Mouse (Mus musculus): Measurements from ENCODE around the gene Maneal.

Gene Maneal

DNA sequence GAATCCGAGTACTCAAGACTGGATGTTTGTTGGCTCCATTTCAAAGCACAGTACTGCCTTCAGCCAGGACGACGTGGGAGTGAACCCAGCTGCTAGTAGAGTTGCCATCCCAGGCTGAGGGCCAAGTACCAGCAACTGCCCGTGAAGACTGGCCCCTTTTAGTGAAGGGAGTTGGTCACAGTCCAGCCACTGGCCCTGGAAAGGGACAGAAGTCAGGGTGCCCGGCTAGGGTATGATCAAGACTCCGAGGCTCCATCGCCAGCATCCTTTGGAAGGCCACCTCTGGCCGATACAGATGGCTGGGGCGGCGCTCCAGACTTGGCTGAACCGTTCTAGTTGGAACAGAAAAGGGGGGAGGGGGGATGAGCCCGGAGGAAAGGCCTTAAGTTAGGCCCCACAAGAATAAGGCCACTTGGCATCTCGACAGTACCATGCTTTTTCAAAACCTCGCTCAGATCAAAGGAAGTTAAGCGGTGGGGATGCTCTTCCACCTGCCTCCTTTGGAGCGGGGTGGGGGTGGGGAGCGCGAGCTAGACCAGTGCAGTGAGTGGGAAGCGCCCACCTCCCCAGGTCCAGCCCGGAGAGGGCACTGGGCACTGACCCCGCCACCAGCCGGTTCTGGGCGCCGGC, 12.2 kb downstream of the Maneal start:
- no peak for DNase-seq (ENCODE audit: low read depth, low spot score)

DNA sequence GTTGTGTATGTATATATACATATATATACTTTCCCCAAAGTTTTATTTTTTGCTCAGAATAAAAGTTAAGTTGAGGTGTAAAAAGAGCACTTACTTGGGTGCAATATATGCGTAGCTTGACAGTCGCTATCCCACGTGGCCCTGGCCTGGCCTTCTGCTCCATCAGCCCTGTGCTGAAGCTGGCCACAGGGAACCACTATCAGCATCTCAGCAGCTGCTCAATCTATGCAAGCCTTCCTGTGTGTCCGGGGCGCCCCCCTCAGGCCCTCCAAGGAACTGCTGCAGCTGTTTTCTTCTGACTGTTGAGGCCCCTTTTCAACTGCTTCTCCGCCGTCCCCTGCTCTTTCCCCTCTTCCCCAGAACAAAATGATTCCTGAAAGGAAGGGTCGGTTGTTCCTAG, 14.4 kb downstream of the Maneal start:
- peak; percentile 55 for DNase-seq (ENCODE audit: low read depth, low spot score)

DNA sequence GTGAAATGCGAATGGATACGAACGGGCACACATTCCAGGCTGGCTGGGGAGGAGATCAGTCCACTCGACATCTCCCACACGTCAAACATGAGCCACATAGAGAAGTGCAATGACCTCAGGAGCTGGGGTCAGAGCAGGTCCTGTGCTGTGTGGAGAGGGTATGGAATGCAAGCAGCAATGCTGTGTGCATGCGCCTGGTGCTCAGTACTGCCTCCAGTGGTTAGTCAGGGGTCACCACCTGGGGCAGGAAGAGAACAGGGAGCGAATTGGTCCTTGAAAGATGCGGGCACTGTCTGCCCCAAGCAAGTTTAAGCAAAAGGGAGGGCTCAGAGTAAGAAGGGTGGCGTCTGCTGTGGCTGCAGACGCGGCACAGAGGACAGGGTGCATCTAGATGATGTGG, 18.5 kb downstream of the Maneal start:
- DNase-seq (ENCODE audit: low read depth, low spot score), result no peak

DNA sequence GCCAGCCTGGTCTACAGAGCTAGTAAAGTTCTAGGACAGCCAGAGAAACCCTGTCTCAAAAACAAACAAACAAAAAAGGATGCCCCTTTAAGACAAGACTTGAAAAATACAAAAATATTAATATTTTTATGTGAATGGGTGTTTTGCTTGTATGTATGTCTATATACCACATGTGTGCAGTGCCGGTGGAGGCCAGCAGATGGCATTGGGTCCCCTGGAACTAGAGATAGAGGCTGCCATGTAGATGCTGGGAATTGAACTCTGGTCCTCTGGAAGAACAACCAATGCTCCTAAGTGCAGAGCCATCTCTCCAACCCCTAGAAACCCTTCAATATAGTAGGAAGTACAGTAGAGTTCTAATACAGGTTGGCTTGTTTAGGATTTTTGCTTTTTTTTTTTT, 21.0 kb downstream of the Maneal start:
- no peak for DNase-seq (ENCODE audit: low read depth, low spot score)

DNA sequence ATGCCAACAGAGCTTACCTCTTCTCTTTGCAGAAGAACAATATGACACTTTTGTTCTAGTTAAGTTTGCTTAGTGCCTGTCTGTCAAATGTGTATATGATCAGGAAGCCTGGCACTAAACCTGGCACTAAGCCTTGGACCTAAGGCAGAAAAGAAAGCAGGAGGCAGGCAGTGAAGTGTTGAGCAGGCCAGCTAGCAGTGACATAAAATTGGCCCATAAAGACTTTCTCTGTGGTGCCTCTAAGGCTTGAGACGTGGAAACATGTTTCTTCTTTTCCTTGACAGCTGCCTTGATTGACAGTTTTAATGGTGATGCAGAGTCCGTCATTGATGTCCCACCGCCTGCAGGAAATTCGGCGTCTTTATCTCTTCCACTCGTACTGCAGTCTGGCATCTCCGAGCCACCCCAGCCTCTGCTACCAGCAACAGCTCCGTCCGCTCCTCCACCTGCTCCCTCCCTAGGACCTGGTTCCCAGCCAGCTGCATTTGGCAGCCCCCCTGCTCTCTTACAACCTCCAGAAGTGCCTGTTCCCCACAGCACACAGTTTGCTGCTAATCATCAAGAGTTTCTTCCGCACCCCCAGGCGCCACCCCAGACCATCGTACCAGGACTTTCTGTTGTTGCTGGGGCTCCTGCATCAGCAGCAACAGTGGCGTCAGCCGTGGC, 23.8 kb downstream of the Maneal start:
- no peak for DNase-seq (ENCODE audit: low read depth, low spot score)

DNA sequence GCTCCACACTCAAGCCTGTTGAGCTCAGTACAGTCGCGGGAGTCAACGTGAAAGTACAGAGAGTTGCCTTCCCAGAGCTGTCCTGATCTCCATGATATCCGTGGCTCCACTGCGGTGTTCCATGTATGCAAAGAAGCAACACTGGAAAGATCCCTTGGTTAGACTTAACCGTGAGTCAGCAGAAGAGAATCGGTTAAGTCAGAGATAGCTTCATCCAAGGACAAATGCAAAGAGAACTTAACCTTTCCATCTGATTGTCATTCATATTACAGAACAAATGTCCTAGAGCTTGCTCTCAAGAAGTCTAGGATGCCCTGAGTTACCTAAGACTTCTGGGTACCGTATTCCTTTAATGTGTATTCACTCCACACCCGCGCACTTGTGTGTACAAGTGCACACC, 29.2 kb downstream of the Maneal start:
- DNase-seq (ENCODE audit: low read depth, low spot score), result no peak

DNA sequence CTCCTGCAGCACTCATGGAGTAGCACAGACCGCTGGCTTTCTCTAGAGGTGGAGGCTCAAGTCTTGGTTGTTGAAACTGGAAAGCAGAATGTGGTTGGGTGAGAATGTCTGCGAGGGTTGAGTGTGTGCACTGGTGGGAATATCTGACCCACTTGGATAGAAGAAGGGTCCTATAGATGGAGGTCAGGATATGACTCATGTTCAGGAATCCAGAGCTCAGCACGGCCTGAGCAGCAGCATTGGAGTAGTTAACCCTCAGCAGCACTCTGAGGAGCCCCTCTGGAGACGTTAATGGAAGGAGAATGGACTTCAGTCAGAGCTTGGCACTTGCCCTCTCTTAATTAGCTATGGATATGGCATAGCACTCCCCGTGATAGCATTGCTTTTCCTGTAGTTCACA, 32.3 kb downstream of the Maneal start:
- DNase-seq (ENCODE audit: low read depth, low spot score), result no peak

DNA sequence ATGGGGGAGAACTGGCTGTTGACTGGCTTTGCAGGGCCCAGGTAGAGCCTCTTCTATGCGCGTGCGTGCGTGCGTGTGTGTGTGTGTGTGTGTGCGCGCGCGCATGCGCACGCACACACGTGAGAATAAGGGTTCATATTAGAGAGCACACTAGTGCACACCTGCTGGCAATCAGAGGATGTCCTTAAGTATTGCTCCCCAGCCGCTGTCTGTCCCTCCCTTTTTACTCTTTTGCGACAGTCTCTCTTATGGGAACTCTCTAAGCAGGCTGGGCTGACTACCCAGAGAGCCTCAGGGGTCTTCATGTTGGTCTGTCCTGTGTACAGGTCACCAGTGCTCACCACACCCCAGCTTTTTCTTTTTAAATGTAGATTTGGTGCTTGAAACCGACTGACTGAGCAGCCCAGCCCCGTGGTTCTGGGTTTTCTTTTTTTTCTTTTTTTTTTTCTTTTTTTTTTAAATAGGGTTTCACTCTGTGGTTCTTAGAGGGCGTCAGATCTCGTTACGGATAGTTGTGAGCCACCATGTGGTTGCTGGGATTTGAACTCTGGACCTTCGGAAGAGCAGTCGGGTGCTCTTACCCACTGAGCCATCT, 36.5 kb downstream of the Maneal start:
- DNase-seq (ENCODE audit: low read depth, low spot score), result no peak

DNA sequence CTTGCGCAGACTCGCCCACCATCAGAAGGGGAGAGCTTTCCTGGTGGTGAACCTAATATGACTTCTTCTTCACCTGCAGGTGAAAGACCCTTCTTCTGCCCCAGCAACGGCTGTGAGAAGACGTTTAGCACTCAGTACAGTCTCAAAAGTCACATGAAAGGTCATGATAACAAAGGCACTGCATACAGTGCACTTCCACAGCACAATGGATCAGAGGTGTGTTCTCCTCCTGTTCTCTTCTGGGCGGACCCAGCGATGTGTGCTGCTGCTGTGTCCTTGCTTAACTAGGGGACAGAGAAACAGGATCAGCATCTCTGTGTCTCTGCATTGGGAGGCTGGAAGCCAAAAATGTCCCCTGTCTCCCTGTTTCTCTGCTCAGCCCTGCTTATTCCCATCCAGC, 37.0 kb downstream of the Maneal start:
- DNase-seq (ENCODE audit: low read depth, low spot score), result no peak

DNA sequence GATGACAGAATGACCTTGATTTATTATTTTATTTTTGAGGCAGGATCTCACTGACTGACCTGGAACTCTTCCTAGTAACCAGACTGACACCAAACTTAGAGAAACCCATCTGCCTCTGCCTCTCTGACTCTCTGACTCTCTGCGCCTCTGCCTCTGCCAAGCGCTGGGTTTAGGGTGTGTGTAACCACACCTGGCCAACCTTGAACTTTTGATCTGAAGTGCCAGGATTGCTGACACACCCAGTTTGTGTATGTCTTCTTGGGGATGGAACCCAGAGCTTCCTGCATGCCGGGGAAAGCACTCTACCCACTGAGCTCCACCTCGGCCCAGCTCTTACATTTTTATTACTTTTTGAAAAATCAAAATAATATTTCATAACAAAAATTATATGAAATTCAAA, 43.1 kb downstream of the Maneal start:
- DNase-seq (ENCODE audit: low read depth, low spot score), result no peak

DNA sequence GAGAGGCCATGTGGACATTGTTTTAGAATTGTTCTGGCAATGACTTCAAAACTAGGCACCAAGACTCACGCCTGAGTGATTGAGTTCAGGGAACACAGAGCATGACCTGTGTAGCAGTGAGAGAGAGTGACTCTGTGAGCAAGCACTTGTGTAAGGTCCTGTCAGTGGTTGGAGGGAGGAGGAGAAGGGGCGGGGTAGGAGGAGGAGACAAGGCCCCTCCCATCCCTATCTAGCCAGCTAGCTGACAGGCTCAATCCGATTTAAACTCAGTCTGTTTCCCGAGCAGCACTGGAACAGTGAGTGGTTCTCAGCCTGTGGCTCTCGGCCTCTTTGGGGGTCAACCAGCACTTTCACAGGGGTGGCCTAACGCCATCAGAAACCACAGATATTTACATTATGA, 44.2 kb downstream of the Maneal start:
- DNase-seq (ENCODE audit: low read depth, low spot score), result peak; percentile 19

DNA sequence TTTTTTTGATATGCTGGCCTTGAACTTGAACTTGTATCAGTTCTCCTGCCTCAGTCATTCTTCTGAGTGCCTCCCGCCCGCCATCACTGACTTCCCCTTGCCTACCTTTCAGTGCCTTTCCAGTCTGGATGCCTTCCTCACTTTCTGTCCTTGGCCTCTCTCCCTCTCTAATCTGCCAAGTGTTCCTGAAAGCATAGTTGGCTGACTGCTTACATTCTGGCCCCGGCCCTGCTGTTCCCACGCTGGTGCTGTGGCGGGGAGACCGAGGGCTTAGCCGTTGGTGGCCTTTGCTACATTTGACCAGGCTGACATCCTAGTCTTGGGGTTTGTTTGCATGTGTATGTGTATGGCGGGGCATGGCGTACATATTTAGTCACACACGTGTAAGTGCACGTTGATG, 46.1 kb downstream of the Maneal start:
- DNase-seq (ENCODE audit: low read depth, low spot score), result no peak

DNA sequence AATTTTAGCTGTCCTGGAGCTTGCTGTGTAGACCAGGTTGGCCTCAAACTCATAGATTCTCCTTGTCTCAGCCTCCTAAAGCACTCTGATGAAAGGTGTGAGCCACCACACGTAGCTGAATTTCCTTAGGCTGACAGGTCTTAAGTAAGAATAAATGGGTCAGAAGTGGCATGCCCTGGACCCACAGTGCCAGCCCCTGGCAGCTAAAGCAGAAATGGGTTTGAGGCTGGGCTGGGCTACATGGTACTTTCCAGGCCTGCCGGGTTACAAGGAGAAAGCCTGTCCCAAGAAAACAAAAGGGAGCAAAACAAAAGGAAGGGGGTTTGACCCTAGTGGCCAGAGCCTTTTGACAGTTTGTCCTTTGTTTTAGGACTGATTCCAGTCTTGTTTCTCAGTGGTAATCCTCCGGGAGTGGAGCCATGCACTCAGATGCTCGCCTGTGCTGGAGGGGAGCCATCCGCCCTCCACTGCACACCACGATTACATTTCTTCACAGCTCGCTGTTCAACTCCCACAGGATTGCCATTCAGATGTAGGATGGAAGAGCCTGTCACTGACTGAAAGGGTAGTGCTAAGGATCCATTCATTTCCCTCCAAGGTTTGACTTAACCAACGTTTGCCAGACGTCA, 50.5 kb downstream of the Maneal start:
- no peak for DNase-seq (ENCODE audit: low read depth, low spot score)

DNA sequence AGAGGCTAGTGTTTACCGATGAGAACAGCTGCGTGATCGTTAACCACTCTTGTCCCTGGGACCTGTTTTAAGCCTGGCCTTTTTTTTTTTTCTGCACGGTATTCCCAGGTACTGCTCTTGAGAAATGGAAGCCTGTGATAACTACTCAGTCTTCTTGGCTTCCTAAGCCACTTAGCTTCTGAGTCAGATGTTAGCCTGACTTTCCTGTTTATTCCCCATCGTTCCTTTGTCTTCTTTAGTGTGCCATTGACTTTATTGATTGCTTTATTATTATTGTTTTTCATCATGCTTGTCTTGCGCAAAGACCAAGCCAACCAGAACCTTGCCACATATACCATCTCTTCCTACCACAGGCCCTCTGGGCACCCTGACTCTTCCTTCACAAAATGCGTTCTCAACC, 51.9 kb downstream of the Maneal start:
- no peak for DNase-seq (ENCODE audit: low read depth, low spot score)

DNA sequence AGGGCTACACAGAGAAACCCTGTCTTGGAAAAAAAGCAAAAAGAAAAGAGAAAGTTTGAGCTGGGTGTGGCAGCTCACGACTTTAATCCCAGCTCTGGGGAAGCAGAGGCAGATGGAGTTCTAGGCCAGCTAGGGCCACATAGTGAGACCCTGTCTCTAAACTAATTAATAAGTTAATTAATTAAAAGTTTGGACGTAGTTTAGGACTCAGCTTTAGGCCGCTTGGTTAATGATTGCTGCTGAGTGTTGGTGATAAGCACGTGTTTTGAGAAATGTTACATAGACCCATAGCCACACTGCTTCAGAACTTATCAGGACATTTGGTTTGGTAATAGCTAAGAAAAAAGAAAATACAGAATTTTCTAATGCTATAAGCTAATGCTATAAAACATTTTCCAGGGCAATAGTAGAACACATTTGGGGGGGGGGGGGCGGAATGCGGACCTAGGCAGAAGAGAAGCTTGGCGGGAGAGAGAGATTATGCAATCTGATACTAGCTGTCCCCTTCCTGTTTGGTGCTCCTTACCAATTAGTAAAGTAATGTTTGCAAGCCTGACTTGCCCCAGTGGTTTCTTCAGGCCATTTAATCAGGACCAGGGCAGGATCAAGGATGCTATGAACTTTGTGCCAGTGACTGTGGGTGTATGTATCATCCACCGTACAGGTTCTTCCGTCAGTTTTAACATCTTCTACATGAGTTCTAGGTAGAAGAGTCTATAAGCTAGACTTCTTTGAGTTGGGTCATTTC, 52.7 kb downstream of the Maneal start:
- DNase-seq (ENCODE audit: low read depth, low spot score), result no peak

DNA sequence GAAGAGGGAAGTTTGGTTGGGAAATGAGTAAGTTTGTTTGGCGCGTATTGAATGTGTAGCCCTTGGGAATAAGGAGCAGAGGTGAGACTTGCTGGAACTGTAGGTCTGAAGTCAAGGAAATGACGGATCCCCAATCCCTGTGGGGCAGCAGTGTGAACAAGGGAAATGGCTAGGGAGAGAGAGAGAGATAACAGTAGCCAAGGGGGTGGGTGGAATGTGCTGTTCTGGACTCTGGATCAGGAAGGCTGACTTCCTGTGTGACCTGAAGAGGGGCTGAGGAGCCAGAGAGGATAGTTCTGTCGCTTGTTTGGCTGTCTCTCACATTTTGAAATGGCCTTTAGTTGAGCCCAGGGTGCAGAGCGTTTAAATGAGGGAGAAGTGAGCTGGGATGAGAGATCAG, 53.5 kb downstream of the Maneal start:
- no peak for DNase-seq (ENCODE audit: low read depth, low spot score)

Data from embryo, embryonic 11.5 days (tissue).